Mouse (Mus musculus) myocyte (in vitro differentiated cells): ENCODE data around the gene Pdrg1. TPM values are rescaled to one million over a fixed set of nuclear protein-coding genes. Genes with fewer than 3 reads are reported as not detected.
A peak's percentile ranks its signal among the peaks of the same experiment; 100 is the strongest.

Experiments
- H3K27me3 ChIP-seq: one replicate; pipeline ENCODE4 v1.6.1; 2011; ENCODE audit not compliant: control insufficient read depth, insufficient read depth, insufficient read length
- H3K36me3 ChIP-seq: one replicate; pipeline ENCODE4 v1.6.1; 2011; ENCODE audit not compliant: control insufficient read depth, insufficient read depth
- H3K4me2 ChIP-seq: one replicate; pipeline ENCODE4 v1.6.1; 2011; ENCODE audit warnings: low read depth, control low read depth
- H3K4me3 ChIP-seq: one replicate; pipeline ENCODE4 v1.5.1; 2011; ENCODE audit warnings: mild to moderate bottlenecking, control low read depth, moderate library complexity
- H3K79me2 ChIP-seq: one replicate; pipeline ENCODE4 v1.6.1; 2011; ENCODE audit not compliant: control insufficient read depth, insufficient read depth
- H3ac ChIP-seq: one replicate; pipeline ENCODE4 v1.6.1; 2011; ENCODE audit not compliant: control insufficient read depth, insufficient read length
- CEBPB ChIP-seq: IDR thresholded peaks from 2 replicates; pipeline ENCODE4 v1.6.1; 2011; ENCODE audit warnings: mild to moderate bottlenecking, moderate library complexity; ENCODE audit not compliant: poor library complexity, insufficient read depth, severe bottlenecking
- E2F4 ChIP-seq: IDR thresholded peaks from one replicate; pipeline ENCODE4 v1.6.1; 2011; ENCODE audit warnings: mild to moderate bottlenecking, control low read depth, moderate library complexity; ENCODE audit not compliant: insufficient read depth
- MAX ChIP-seq: IDR thresholded peaks from one replicate; pipeline ENCODE4 v1.6.1; 2011; ENCODE audit warnings: low read depth, mild to moderate bottlenecking, control low read depth
- MYOD1 ChIP-seq, 3 experiments: IDR thresholded peaks; one replicate each; pipeline ENCODE4 v1.6.1; 2011; ENCODE audit warnings: control low read depth in 2 of 3, low read depth in 2 of 3, mild to moderate bottlenecking in 2 of 3, moderate library complexity in 1 of 3; ENCODE audit not compliant: insufficient read length in 2 of 3, control insufficient read depth in 1 of 3
- MYOG ChIP-seq, 3 experiments: IDR thresholded peaks; one replicate each; pipeline ENCODE4 v1.6.1; 2011; ENCODE audit warnings: control low read depth in 2 of 3, low read depth in 2 of 3, mild to moderate bottlenecking in 2 of 3; ENCODE audit not compliant: insufficient read length in 2 of 3, control insufficient read depth in 1 of 3, insufficient read depth in 1 of 3
- POLR2A ChIP-seq: IDR thresholded peaks from one replicate; pipeline ENCODE4 v1.6.1; 2011; ENCODE audit warnings: low read depth, mild to moderate bottlenecking, control low read depth, moderate library complexity; ENCODE audit not compliant: insufficient read length
- POLR2AphosphoS2 ChIP-seq: IDR thresholded peaks from one replicate; pipeline ENCODE4 v1.6.1; 2011; ENCODE audit warnings: low read depth, control low read depth; ENCODE audit not compliant: insufficient read length
- REST ChIP-seq: IDR thresholded peaks from one replicate; pipeline ENCODE4 v1.6.1; 2011; ENCODE audit warnings: mild to moderate bottlenecking, control low read depth, moderate library complexity; ENCODE audit not compliant: insufficient read depth, insufficient read length
- SRF ChIP-seq: IDR thresholded peaks from one replicate; pipeline ENCODE4 v1.6.1; 2011; ENCODE audit warnings: low read depth; ENCODE audit not compliant: control insufficient read depth, insufficient read length
- TCF12 ChIP-seq: IDR thresholded peaks from one replicate; pipeline ENCODE4 v1.6.1; 2011; ENCODE audit warnings: mild to moderate bottlenecking, control low read depth; ENCODE audit not compliant: poor library complexity, insufficient read depth, severe bottlenecking
- TCF3 ChIP-seq: IDR thresholded peaks from one replicate; pipeline ENCODE4 v1.6.1; 2011; ENCODE audit warnings: low read depth, control low read depth; ENCODE audit not compliant: insufficient read length
- USF1 ChIP-seq: IDR thresholded peaks from one replicate; pipeline ENCODE4 v1.6.1; 2011; ENCODE audit warnings: low read depth, mild to moderate bottlenecking, control low read depth, moderate library complexity
- polyA plus RNA-seq: library from polyadenylated mRNA; unstranded; fragments of >200 nt; fragmentation: generic; extraction: Trizol; gene quantifications from one replicate; pipeline ENCODE4 v1.2.1, GENCODE M21; 2012; ENCODE audit warnings: missing spikeins

The Pdrg1 gene
- polyA plus RNA-seq, 1 experiment, result 79.6 TPM

- Histone ChIP-seq H3K27me3 (peaks cover 11% of the 10 kb centered on the region), H3K36me3 (peaks cover 27% of the 10 kb centered on the region), H3K79me2 (peaks cover 28% of the 10 kb centered on the region), H3K4me3 (peak overlapping the region; percentile 81), H3ac (peak overlapping the region; percentile 23), H3K4me2 (peak overlapping the region; percentile 94)
- TF ChIP-seq TCF3 (no peak), CEBPB (peak; percentile 58; the same call in 1 of the 2 replicates)
These were observed 1.3 kb downstream of the Pdrg1 start for GRCm38 (mm10) chr2:153013724-153014515.

- peaks cover 32% of the 10 kb centered on the region for H3K36me3 ChIP-seq
- TF ChIP-seq CEBPB, result no peak
- peak in 2 of 3 experiments; percentile 87 to 88 for TF ChIP-seq MYOD1 (IDR thresholded peaks at IDR 0.05; ENCODE audit: control insufficient read depth in 1 of 3, insufficient read length in 2 of 3, low read depth in 2 of 3)
- TF ChIP-seq REST, result no peak
- peak in 1 of 3 experiments; percentile 64 for TF ChIP-seq MYOG (IDR thresholded peaks at IDR 0.05; ENCODE audit: control insufficient read depth in 1 of 3, insufficient read depth in 1 of 3, insufficient read length in 2 of 3, low read depth in 2 of 3)
- no peak for TF ChIP-seq POLR2A
- TF ChIP-seq TCF12, result no peak
- peaks cover 22% of the 10 kb centered on the region for H3K79me2 ChIP-seq
- no peak overlapping the region for H3K4me3 ChIP-seq
- no peaks in the 10 kb centered on the region for H3K27me3 ChIP-seq
- H3ac ChIP-seq, result no peak overlapping the region
- H3K4me2 ChIP-seq, result no peak overlapping the region
These were observed 5.8 kb downstream of the Pdrg1 start for GRCm38 (mm10) chr2:153009192-153009973.

GRCm38 (mm10) chr2:153005981-153006380 lies 9.2 kb downstream of the Pdrg1 start:
- TF ChIP-seq POLR2AphosphoS2 (no peak), MYOD1 (IDR thresholded peaks at IDR 0.05; ENCODE audit: control insufficient read depth in 1 of 3, insufficient read length in 2 of 3, low read depth in 2 of 3) (no peak), REST (no peak), TCF12 (no peak), CEBPB (no peak), E2F4 (no peak), POLR2A (no peak), MAX (no peak), USF1 (no peak), TCF3 (no peak), SRF (no peak), MYOG (IDR thresholded peaks at IDR 0.05; ENCODE audit: control insufficient read depth in 1 of 3, insufficient read depth in 1 of 3, insufficient read length in 2 of 3, low read depth in 2 of 3) (no peak)
- Histone ChIP-seq H3K36me3 (peaks cover 15% of the 10 kb centered on the region), H3K79me2 (no peaks in the 10 kb centered on the region), H3K4me2 (no peak overlapping the region), H3K27me3 (peaks cover 19% of the 10 kb centered on the region), H3ac (no peak overlapping the region), H3K4me3 (no peak overlapping the region)

GRCm38 (mm10) chr2:153003681-153004338 lies 11.4 kb downstream of the Pdrg1 start:
- Histone ChIP-seq H3K4me3 (no peak overlapping the region), H3K4me2 (no peak overlapping the region), H3ac (no peak overlapping the region), H3K36me3 (peaks cover 5% of the 10 kb centered on the region), H3K79me2 (no peaks in the 10 kb centered on the region), H3K27me3 (peaks cover 23% of the 10 kb centered on the region)
- TF ChIP-seq POLR2AphosphoS2 (no peak), MYOD1 (IDR thresholded peaks at IDR 0.05; ENCODE audit: control insufficient read depth in 1 of 3, insufficient read length in 2 of 3, low read depth in 2 of 3) (no peak), POLR2A (no peak), TCF3 (no peak), USF1 (no peak), REST (no peak), SRF (no peak), TCF12 (no peak), MAX (no peak), MYOG (IDR thresholded peaks at IDR 0.05; ENCODE audit: control insufficient read depth in 1 of 3, insufficient read depth in 1 of 3, insufficient read length in 2 of 3, low read depth in 2 of 3) (no peak), CEBPB (no peak), E2F4 (no peak)
